7 mouse cellular contexts compared by ENCODE assay signal in genomic region chr17:27881518-27881917, GRCm38 (mm10). TPM values are rescaled to one million over a fixed set of nuclear protein-coding genes. Genes with fewer than 3 reads are reported as not detected.
DNase-seq lines count a peak whose midpoint lies in the region; ATAC-seq and TF ChIP-seq lines count a peak whose summit lies in the region.

No protein-coding gene starts in this region.

- 61% methylated on average over 11 of the region's 11 CpGs for WGBS in intestine, embryonic 15.5 days
- WGBS in intestine, embryonic 16.5 days, result 61% methylated on average over 11 of the region's 11 CpGs
- WGBS in lung, postnatal 0 days, result 61% methylated on average over 11 of the region's 11 CpGs
- WGBS in forebrain, embryonic 11.5 days, result 70% methylated on average over 11 of the region's 11 CpGs

- no peak overlapping the region for H3K4me2 ChIP-seq in intestine, embryonic 15.5 days (replicated peaks)
- H3K4me2 ChIP-seq in intestine, embryonic 16.5 days (ENCODE audit: low read depth, low read length), result no peak overlapping the region
- no peak overlapping the region for H3K4me2 ChIP-seq in lung, postnatal 0 days (replicated peaks; ENCODE audit: low read depth, low read length)
- H3K4me2 ChIP-seq in forebrain, embryonic 11.5 days (ENCODE audit: low read depth, low read length, severe bottlenecking), result no peak overlapping the region

- H3K9me3 ChIP-seq in intestine, embryonic 15.5 days, result no peaks in the 10 kb centered on the region
- no peaks in the 10 kb centered on the region for H3K9me3 ChIP-seq in intestine, embryonic 16.5 days (ENCODE audit: control insufficient read depth, low read length)
- no peaks in the 10 kb centered on the region for H3K9me3 ChIP-seq in lung, postnatal 0 days (ENCODE audit: low read length)
- H3K9me3 ChIP-seq in forebrain, embryonic 11.5 days (ENCODE audit: control insufficient read depth, low read length), result no peaks in the 10 kb centered on the region

- TF ChIP-seq CTCF in brain, embryonic 14.5 days (IDR thresholded peaks at IDR 0.05; ENCODE audit: borderline replicate concordance, extremely low read depth, insufficient read depth, insufficient read length), result peak; percentile 42; the same call in 1 of the 2 replicates
- peak; percentile 69 for TF ChIP-seq CTCF in lung, postnatal 0 days (IDR thresholded peaks at IDR 0.05)

- peak; percentile 63 for DNase-seq in NIH3T3 (ENCODE audit: low read depth)
- DNase-seq in brain, embryonic 14.5 days (ENCODE audit: low read depth), result peak; percentile 6
- peak; percentile 49 for DNase-seq in lung, postnatal 0 days (ENCODE audit: low spot score)
- DNase-seq in forebrain, embryonic 11.5 days (ENCODE audit: low spot score), result no peak

- TF ChIP-seq EP300 in lung, postnatal 0 days (IDR thresholded peaks at IDR 0.05), result no peak

- no peaks in the 10 kb centered on the region for H3K4me1 ChIP-seq in intestine, embryonic 15.5 days (replicated peaks)
- H3K4me1 ChIP-seq in intestine, embryonic 16.5 days (ENCODE audit: control insufficient read depth, insufficient read depth, low read length), result no peaks in the 10 kb centered on the region
- H3K4me1 ChIP-seq in lung, postnatal 0 days (ENCODE audit: insufficient read depth, low read depth, low read length), result no peaks in the 10 kb centered on the region
- H3K4me1 ChIP-seq in forebrain, embryonic 11.5 days (replicated peaks; ENCODE audit: control insufficient read depth, insufficient read depth, low read length), result no peaks in the 10 kb centered on the region

- H3K9ac ChIP-seq in intestine, embryonic 15.5 days, result no peak overlapping the region
- no peak overlapping the region for H3K9ac ChIP-seq in intestine, embryonic 16.5 days (ENCODE audit: low read depth, low read length)
- no peak overlapping the region for H3K9ac ChIP-seq in lung, postnatal 0 days (replicated peaks; ENCODE audit: low read depth)
- H3K9ac ChIP-seq in forebrain, embryonic 11.5 days (ENCODE audit: low read length), result no peak overlapping the region

- ATAC-seq in intestine, embryonic 15.5 days, result peak; percentile 49; the same call in 1 of the 2 replicates
- ATAC-seq in intestine, embryonic 16.5 days, result no peak
- peak; percentile 79 for ATAC-seq in lung, postnatal 0 days
- ATAC-seq in activated CD4-positive, CD25-positive, alpha-beta regulatory T cell, adult 4 months, result no peak
- ATAC-seq in forebrain, embryonic 11.5 days (replicated peaks; ENCODE audit: low FRiP score), result no peak

- peaks cover 38% of the 10 kb centered on the region for H3K36me3 ChIP-seq in intestine, embryonic 15.5 days
- peaks cover 12% of the 10 kb centered on the region for H3K36me3 ChIP-seq in intestine, embryonic 16.5 days (ENCODE audit: control insufficient read depth, insufficient read depth, low read length)
- peaks cover 13% of the 10 kb centered on the region; the same call in 1 of the 2 replicates for H3K36me3 ChIP-seq in lung, postnatal 0 days (ENCODE audit: insufficient read depth, low read length)
- H3K36me3 ChIP-seq in forebrain, embryonic 11.5 days (ENCODE audit: control insufficient read depth, insufficient read depth, low read length), result peaks cover 2% of the 10 kb centered on the region; the same call in 1 of the 2 replicates

- no peak overlapping the region for H3K4me3 ChIP-seq in intestine, embryonic 15.5 days (replicated peaks)
- no peak overlapping the region for H3K4me3 ChIP-seq in intestine, embryonic 16.5 days (ENCODE audit: low read length)
- no peak overlapping the region for H3K4me3 ChIP-seq in lung, postnatal 0 days (ENCODE audit: low read depth, low read length)
- no peak overlapping the region for H3K4me3 ChIP-seq in forebrain, embryonic 11.5 days (ENCODE audit: low read depth, low read length)

- H3K27ac ChIP-seq in intestine, embryonic 15.5 days, result no peak overlapping the region
- no peak overlapping the region for H3K27ac ChIP-seq in intestine, embryonic 16.5 days (ENCODE audit: low read length)
- no peak overlapping the region for H3K27ac ChIP-seq in lung, postnatal 0 days (ENCODE audit: low read length)
- no peak overlapping the region for H3K27ac ChIP-seq in forebrain, embryonic 11.5 days (ENCODE audit: low read depth, low read length)

- H3K27me3 ChIP-seq in intestine, embryonic 15.5 days (replicated peaks), result no peaks in the 10 kb centered on the region
- H3K27me3 ChIP-seq in intestine, embryonic 16.5 days (replicated peaks; ENCODE audit: control insufficient read depth, insufficient read depth, low read length), result no peaks in the 10 kb centered on the region
- no peaks in the 10 kb centered on the region for H3K27me3 ChIP-seq in lung, postnatal 0 days (replicated peaks; ENCODE audit: insufficient read depth, low read length)
- no peaks in the 10 kb centered on the region for H3K27me3 ChIP-seq in forebrain, embryonic 11.5 days (ENCODE audit: control insufficient read depth, insufficient read depth, low read length)

- no peak for TF ChIP-seq POLR2A in brain, embryonic 14.5 days (IDR thresholded peaks at IDR 0.05; ENCODE audit: borderline replicate concordance, extremely low read depth, insufficient read depth, insufficient read length, poor library complexity, severe bottlenecking)

RNA-seq across cellular contexts. Expression of gene Uhrf1bp1, which starts 25.3 kb away (rescaled TPM):
- 3.9 and 4.1 TPM in 2 replicates for polyA plus RNA-seq in intestine, embryonic 15.5 days (2015; fragmentation: Nextera tagmentation; extraction: Ambion mirVana)
- polyA plus RNA-seq in intestine, embryonic 16.5 days (2015; fragmentation: Nextera tagmentation; extraction: Ambion mirVana), result 2.3 and 2.9 TPM in 2 replicates
- 13.0 and 16.7 TPM in 2 replicates for polyA plus RNA-seq in brain, embryonic 14.5 days (2012; rRNA removed)
- polyA plus RNA-seq in lung, postnatal 0 days (2015; fragmentation: Nextera tagmentation; extraction: Ambion mirVana), result 1.5 and 1.6 TPM in 2 replicates
- 1 to 10 TPM in 1 of 2 experiments, under 1 TPM in 1; 0.93 to 1.4 TPM for polyA plus RNA-seq in activated CD4-positive, CD25-positive, alpha-beta regulatory T cell, adult 4 months (2017; shearing (Covaris generic))
- 7.8 and 9.7 TPM in 2 replicates for polyA plus RNA-seq in forebrain, embryonic 11.5 days (2014; fragmentation: Nextera tagmentation; extraction: Ambion mirVana)

RNA-seq across cellular contexts. Expression of gene Anks1, which starts 27.6 kb away (rescaled TPM):
- polyA plus RNA-seq in intestine, embryonic 15.5 days (2015; fragmentation: Nextera tagmentation; extraction: Ambion mirVana), result 12.5 and 13.3 TPM in 2 replicates
- 10.0 and 11.4 TPM in 2 replicates for polyA plus RNA-seq in intestine, embryonic 16.5 days (2015; fragmentation: Nextera tagmentation; extraction: Ambion mirVana)
- polyA plus RNA-seq in brain, embryonic 14.5 days (2012; rRNA removed), result 84.7 and 119 TPM in 2 replicates
- 25.4 and 25.5 TPM in 2 replicates for polyA plus RNA-seq in lung, postnatal 0 days (2015; fragmentation: Nextera tagmentation; extraction: Ambion mirVana)
- polyA plus RNA-seq in activated CD4-positive, CD25-positive, alpha-beta regulatory T cell, adult 4 months (2017; shearing (Covaris generic)), result 1 to 10 TPM; 2.5 to 3.7 TPM
- polyA plus RNA-seq in forebrain, embryonic 11.5 days (2014; fragmentation: Nextera tagmentation; extraction: Ambion mirVana), result 40.9 and 42.6 TPM in 2 replicates

RNA-seq across cellular contexts. Expression of gene Taf11, which starts 28.1 kb away (rescaled TPM):
- polyA plus RNA-seq in intestine, embryonic 15.5 days (2015; fragmentation: Nextera tagmentation; extraction: Ambion mirVana), result 54.0 and 54.4 TPM in 2 replicates
- 41.5 and 51.6 TPM in 2 replicates for polyA plus RNA-seq in intestine, embryonic 16.5 days (2015; fragmentation: Nextera tagmentation; extraction: Ambion mirVana)
- polyA plus RNA-seq in brain, embryonic 14.5 days (2012; rRNA removed), result 40.5 and 41.3 TPM in 2 replicates
- 40.1 and 42.1 TPM in 2 replicates for polyA plus RNA-seq in lung, postnatal 0 days (2015; fragmentation: Nextera tagmentation; extraction: Ambion mirVana)
- polyA plus RNA-seq in activated CD4-positive, CD25-positive, alpha-beta regulatory T cell, adult 4 months (2017; shearing (Covaris generic)), result 10 to 100 TPM; 32.9 to 39.6 TPM
- 92.1 and 98.5 TPM in 2 replicates for polyA plus RNA-seq in forebrain, embryonic 11.5 days (2014; fragmentation: Nextera tagmentation; extraction: Ambion mirVana)

RNA-seq across cellular contexts. Expression of gene Snrpc, which starts 43.6 kb away (rescaled TPM):
- 250 and 266 TPM in 2 replicates for polyA plus RNA-seq in intestine, embryonic 15.5 days (2015; fragmentation: Nextera tagmentation; extraction: Ambion mirVana)
- polyA plus RNA-seq in intestine, embryonic 16.5 days (2015; fragmentation: Nextera tagmentation; extraction: Ambion mirVana), result 218 and 242 TPM in 2 replicates
- polyA plus RNA-seq in brain, embryonic 14.5 days (2012; rRNA removed), result 156 and 218 TPM in 2 replicates
- 172 and 185 TPM in 2 replicates for polyA plus RNA-seq in lung, postnatal 0 days (2015; fragmentation: Nextera tagmentation; extraction: Ambion mirVana)
- polyA plus RNA-seq in activated CD4-positive, CD25-positive, alpha-beta regulatory T cell, adult 4 months (2017; shearing (Covaris generic)), result 100 to 1,000 TPM; 108 to 126 TPM
- 371 and 373 TPM in 2 replicates for polyA plus RNA-seq in forebrain, embryonic 11.5 days (2014; fragmentation: Nextera tagmentation; extraction: Ambion mirVana)

Comparison
In these comparisons a context has a peak if more than half of its experiments do, and no peak if none do; other contexts are left out.
1. ATAC-seq: peak in intestine, embryonic 15.5 days (single experiment) and lung, postnatal 0 days (single experiment); none in intestine, embryonic 16.5 days (single experiment), activated CD4-positive, CD25-positive, alpha-beta regulatory T cell, adult 4 months (single experiment) and forebrain, embryonic 11.5 days (single experiment).